Mouse (Mus musculus): Measurements from ENCODE around the gene Lap3. TPM values are rescaled to one million over a fixed set of nuclear protein-coding genes. Genes with fewer than 3 reads are reported as not detected.

Gene Lap3
- polyA plus RNA-seq, 1 experiment from 2014 or later = 64.0 TPM

GRCm38 (mm10) chr5:45474758-45475157, 18.4 kb upstream of the Lap3 start:
- Histone ChIP-seq H3K4me3 (no peak overlapping the region), H3K36me3 (no peaks in the 10 kb centered on the region), H3K4me1 (0 out of 2 replicates have a peak, but pooled peaks cover 6% of the 10 kb centered on the region), H3K9me3 (no peaks in the 10 kb centered on the region), H3K4me2 (no peak overlapping the region), H3K27me3 (replicated peaks) (peaks cover 46% of the 10 kb centered on the region), H3K27ac (replicated peaks) (no peak overlapping the region), H3K9ac (no peak overlapping the region)
- no peak for ATAC-seq (ENCODE audit: extremely low read depth, insufficient number of reproducible peaks, low FRiP score, low TSS enrichment)
- 61% methylated on average over 3 of the region's 4 CpGs for WGBS

GRCm38 (mm10) chr5:45475771-45476170, 17.4 kb upstream of the Lap3 start:
- no peak overlapping the region for H3K27ac ChIP-seq (replicated peaks)
- 68% methylated on average over 5 of the region's 5 CpGs for WGBS
- H3K27me3 ChIP-seq (replicated peaks) = peaks cover 49% of the 10 kb centered on the region
- no peak overlapping the region for H3K4me3 ChIP-seq
- 0 out of 2 replicates have a peak, but pooled peaks cover 6% of the 10 kb centered on the region for H3K4me1 ChIP-seq
- H3K36me3 ChIP-seq = no peaks in the 10 kb centered on the region
- H3K9ac ChIP-seq = no peak overlapping the region
- H3K4me2 ChIP-seq = no peak overlapping the region
- no peak for ATAC-seq (ENCODE audit: extremely low read depth, insufficient number of reproducible peaks, low FRiP score, low TSS enrichment)
- H3K9me3 ChIP-seq = no peaks in the 10 kb centered on the region

GRCm38 (mm10) chr5:45476288-45476687, 16.9 kb upstream of the Lap3 start:
- H3K4me1 ChIP-seq = 0 out of 2 replicates have a peak, but pooled peaks cover 6% of the 10 kb centered on the region
- H3K4me2 ChIP-seq = no peak overlapping the region
- ATAC-seq (ENCODE audit: extremely low read depth, insufficient number of reproducible peaks, low FRiP score, low TSS enrichment) = no peak
- no peak overlapping the region for H3K4me3 ChIP-seq
- H3K27me3 ChIP-seq (replicated peaks) = peaks cover 49% of the 10 kb centered on the region
- no peak overlapping the region for H3K9ac ChIP-seq
- H3K36me3 ChIP-seq = no peaks in the 10 kb centered on the region
- WGBS = 38% methylated on average over 6 of the region's 6 CpGs
- H3K27ac ChIP-seq (replicated peaks) = no peak overlapping the region
- H3K9me3 ChIP-seq = no peaks in the 10 kb centered on the region

GRCm38 (mm10) chr5:45477601-45478000, 15.6 kb upstream of the Lap3 start:
- 76% methylated on average over 7 of the region's 7 CpGs for WGBS
- no peaks in the 10 kb centered on the region for H3K9me3 ChIP-seq

GRCm38 (mm10) chr5:45480066-45480465, 13.1 kb upstream of the Lap3 start:
- peaks cover 37% of the 10 kb centered on the region for H3K27me3 ChIP-seq (replicated peaks)
- 71% methylated on average over 1 of the region's 1 CpGs for WGBS
- no peak overlapping the region for H3K4me3 ChIP-seq
- no peak overlapping the region for H3K4me2 ChIP-seq
- no peak for ATAC-seq (ENCODE audit: extremely low read depth, insufficient number of reproducible peaks, low FRiP score, low TSS enrichment)
- H3K4me1 ChIP-seq = 0 out of 2 replicates have a peak, but pooled peaks cover 6% of the 10 kb centered on the region
- H3K9ac ChIP-seq = no peak overlapping the region
- H3K9me3 ChIP-seq = no peaks in the 10 kb centered on the region
- H3K27ac ChIP-seq (replicated peaks) = no peak overlapping the region
- H3K36me3 ChIP-seq = no peaks in the 10 kb centered on the region

More at GRCm38 (mm10) chr5:45477601-45478000, 15.6 kb upstream of the Lap3 start:
- H3K4me2 ChIP-seq = no peak overlapping the region
- no peak overlapping the region for H3K9ac ChIP-seq
- peaks cover 44% of the 10 kb centered on the region for H3K27me3 ChIP-seq (replicated peaks)
- H3K36me3 ChIP-seq = no peaks in the 10 kb centered on the region
- no peak overlapping the region for H3K4me3 ChIP-seq
- no peak overlapping the region for H3K27ac ChIP-seq (replicated peaks)
- ATAC-seq (ENCODE audit: extremely low read depth, insufficient number of reproducible peaks, low FRiP score, low TSS enrichment) = no peak
- 0 out of 2 replicates have a peak, but pooled peaks cover 6% of the 10 kb centered on the region for H3K4me1 ChIP-seq

- Histone ChIP-seq H3K36me3 (no peaks in the 10 kb centered on the region), H3K4me2 (no peak overlapping the region), H3K27me3 (replicated peaks) (peaks cover 34% of the 10 kb centered on the region), H3K9me3 (no peaks in the 10 kb centered on the region), H3K4me1 (0 out of 2 replicates have a peak, but pooled peaks cover 3% of the 10 kb centered on the region), H3K4me3 (no peak overlapping the region), H3K27ac (replicated peaks) (no peak overlapping the region), H3K9ac (no peak overlapping the region)
- whole genome bisulfite sequencing = 80% methylated on average over 2 of the region's 2 CpGs
- ATAC-seq (ENCODE audit: extremely low read depth, insufficient number of reproducible peaks, low FRiP score, low TSS enrichment) = no peak
These were observed 12.0 kb upstream of the Lap3 start for GRCm38 (mm10) chr5:45481125-45481524.

- Histone ChIP-seq H3K4me1 (no peaks in the 10 kb centered on the region), H3K9me3 (no peaks in the 10 kb centered on the region), H3K36me3 (no peaks in the 10 kb centered on the region), H3K27ac (replicated peaks) (no peak overlapping the region), H3K9ac (no peak overlapping the region), H3K4me2 (no peak overlapping the region), H3K27me3 (replicated peaks) (peaks cover 27% of the 10 kb centered on the region), H3K4me3 (no peak overlapping the region)
- WGBS = 46% methylated on average over 3 of the region's 3 CpGs
- ATAC-seq (ENCODE audit: extremely low read depth, insufficient number of reproducible peaks, low FRiP score, low TSS enrichment) = no peak
These were observed 10.6 kb upstream of the Lap3 start for GRCm38 (mm10) chr5:45482607-45483006.

- Histone ChIP-seq H3K27me3 (replicated peaks) (peaks cover 22% of the 10 kb centered on the region), H3K4me3 (no peak overlapping the region), H3K4me2 (no peak overlapping the region), H3K36me3 (no peaks in the 10 kb centered on the region), H3K9ac (no peak overlapping the region), H3K9me3 (no peaks in the 10 kb centered on the region), H3K27ac (replicated peaks) (no peak overlapping the region), H3K4me1 (no peaks in the 10 kb centered on the region)
- WGBS = 72% methylated on average over 1 of the region's 1 CpGs
- no peak for ATAC-seq (ENCODE audit: extremely low read depth, insufficient number of reproducible peaks, low FRiP score, low TSS enrichment)
These were observed 9.5 kb upstream of the Lap3 start for GRCm38 (mm10) chr5:45483654-45484053.

- Histone ChIP-seq H3K4me1 (peaks cover 16% of the 10 kb centered on the region), H3K9me3 (no peaks in the 10 kb centered on the region), H3K4me2 (no peak overlapping the region), H3K27ac (replicated peaks) (no peak overlapping the region), H3K9ac (no peak overlapping the region), H3K36me3 (peaks cover 11% of the 10 kb centered on the region), H3K27me3 (replicated peaks) (peaks cover 23% of the 10 kb centered on the region), H3K4me3 (no peak overlapping the region)
- WGBS = 71% methylated on average over 4 of the region's 4 CpGs
- ATAC-seq (ENCODE audit: extremely low read depth, insufficient number of reproducible peaks, low FRiP score, low TSS enrichment) = no peak
These were observed 1.4 kb upstream of the Lap3 start for GRCm38 (mm10) chr5:45491776-45492175.

- Histone ChIP-seq H3K9me3 (no peaks in the 10 kb centered on the region), H3K9ac (peak overlapping the region; percentile 91), H3K4me2 (peak overlapping the region; percentile 79), H3K27ac (replicated peaks) (peak overlapping the region; percentile 81; the same call in 1 of the 2 replicates), H3K36me3 (peaks cover 36% of the 10 kb centered on the region), H3K4me1 (peaks cover 16% of the 10 kb centered on the region), H3K27me3 (replicated peaks) (peaks cover 19% of the 10 kb centered on the region), H3K4me3 (peak overlapping the region; percentile 83)
- 49% methylated on average over 9 of the region's 9 CpGs for WGBS
- no peak for ATAC-seq (ENCODE audit: extremely low read depth, insufficient number of reproducible peaks, low FRiP score, low TSS enrichment)
These were observed 1.1 kb downstream of the Lap3 start for GRCm38 (mm10) chr5:45494093-45494755.

GRCm38 (mm10) chr5:45495429-45495975, 2.3 kb downstream of the Lap3 start:
- peaks cover 19% of the 10 kb centered on the region for H3K27me3 ChIP-seq (replicated peaks)
- H3K27ac ChIP-seq (replicated peaks) = no peak overlapping the region
- peaks cover 16% of the 10 kb centered on the region for H3K4me1 ChIP-seq
- 86% methylated on average over 3 of the region's 3 CpGs for WGBS
- 0 out of 2 replicates have a peak overlapping the region, but pooled peaks have one; percentile 3 for H3K9ac ChIP-seq
- H3K4me2 ChIP-seq = no peak overlapping the region
- H3K9me3 ChIP-seq = no peaks in the 10 kb centered on the region
- H3K36me3 ChIP-seq = peaks cover 48% of the 10 kb centered on the region
- no peak overlapping the region for H3K4me3 ChIP-seq
- ATAC-seq (ENCODE audit: extremely low read depth, insufficient number of reproducible peaks, low FRiP score, low TSS enrichment) = no peak

- no peak for ATAC-seq (ENCODE audit: extremely low read depth, insufficient number of reproducible peaks, low FRiP score, low TSS enrichment)
- Histone ChIP-seq H3K27ac (replicated peaks) (no peak overlapping the region), H3K4me2 (no peak overlapping the region), H3K4me3 (no peak overlapping the region), H3K4me1 (peaks cover 16% of the 10 kb centered on the region), H3K9me3 (no peaks in the 10 kb centered on the region), H3K36me3 (peaks cover 53% of the 10 kb centered on the region), H3K27me3 (replicated peaks) (peaks cover 15% of the 10 kb centered on the region), H3K9ac (no peak overlapping the region)
These were observed 2.9 kb downstream of the Lap3 start for GRCm38 (mm10) chr5:45496042-45496441.
